Mouse (Mus musculus) hindbrain, embryonic 11.5 days (tissue): ENCODE measurements around the gene Nsf. TPM values are rescaled to one million over a fixed set of nuclear protein-coding genes. Genes with fewer than 3 reads are reported as not detected.

ENCODE experiments used
- ATAC-seq: fragments of 200-750 bp; cut with Nextera tagmentation; 2 replicates; pipeline ENCODE4 v1.8.0; 2017; ENCODE audit warnings: mild to moderate bottlenecking, moderate TSS enrichment, moderate library complexity; ENCODE audit not compliant: low FRiP score
- DNase-seq: peaks from one replicate; pipeline ENCODE4 v3.0.0-alpha.2; 2015; ENCODE audit warnings: low spot score
- H3K27ac ChIP-seq: fragments of 300-500 bp; sonication (generic); 2 replicates; pipeline ENCODE4 v1.5.1; 2014; ENCODE audit warnings: mild to moderate bottlenecking, low read depth, low read length
- H3K27me3 ChIP-seq: fragments of 300-500 bp; sonication (generic); 2 replicates; pipeline ENCODE4 v1.6.1; 2014; ENCODE audit warnings: mild to moderate bottlenecking, low read length, moderate library complexity, mixed read lengths; ENCODE audit not compliant: control insufficient read depth, insufficient read depth
- H3K36me3 ChIP-seq: fragments of 300-500 bp; sonication (generic); 2 replicates; pipeline ENCODE4 v1.6.1; 2014; ENCODE audit warnings: mild to moderate bottlenecking, low read length, moderate library complexity, mixed read lengths; ENCODE audit not compliant: control insufficient read depth, insufficient read depth
- H3K4me1 ChIP-seq: fragments of 300-500 bp; sonication (generic); replicated peaks from 2 replicates; pipeline ENCODE4 v1.6.1; 2014; ENCODE audit warnings: low read length, mixed read lengths; ENCODE audit not compliant: control insufficient read depth, insufficient read depth
- H3K4me2 ChIP-seq: fragments of 300-500 bp; sonication (generic); replicated peaks from 2 replicates; pipeline ENCODE4 v1.6.1; 2014; ENCODE audit warnings: mild to moderate bottlenecking, low read depth, low read length
- H3K4me3 ChIP-seq: fragments of 300-500 bp; sonication (generic); 2 replicates; pipeline ENCODE4 v1.5.1; 2014; ENCODE audit warnings: low read depth, low read length
- H3K9ac ChIP-seq: fragments of 300-500 bp; sonication (generic); 2 replicates; pipeline ENCODE4 v1.6.1; 2014; ENCODE audit warnings: low read depth, low read length
- H3K9me3 ChIP-seq: fragments of 300-500 bp; sonication (generic); 2 replicates; pipeline ENCODE4 v1.6.1; 2016; ENCODE audit warnings: low read length; ENCODE audit not compliant: control insufficient read depth
- WGBS: fragments of 180-500 bp; shearing (Covaris S2); extraction: QIAGEN DNeasy Blood & Tissue Kit; methylation state at CpG from one replicate; pipeline ENCODE4 v1.1.7; 2014; 5-methylcytosine and 5-hydroxymethylcytosine counted together
- polyA plus RNA-seq: library from polyadenylated mRNA; unstranded; fragments of >200 nt; fragmentation: Nextera tagmentation; extraction: Ambion mirVana; gene quantifications from 2 replicates; pipeline ENCODE4 v1.2.1, GENCODE M21; 2014

Nsf gene
- polyA plus RNA-seq, 1 experiment from 2014 or later: 59.7 TPM

- Histone ChIP-seq H3K4me1 (no peaks in the 10 kb centered on the region), H3K27ac (no peak overlapping the region), H3K27me3 (no peaks in the 10 kb centered on the region), H3K4me3 (no peak overlapping the region), H3K9me3 (no peaks in the 10 kb centered on the region), H3K9ac (no peak overlapping the region), H3K36me3 (0 out of 2 replicates have a peak, but pooled peaks cover 2% of the 10 kb centered on the region), H3K4me2 (no peak overlapping the region)
- DNase-seq (no peak), ATAC-seq (no peak)
- 93% methylated on average over 7 of the region's 7 CpGs for WGBS
These were observed 97.2 kb downstream of the Nsf start for GRCm38 (mm10) chr11:103856641-103857040.

DNA sequence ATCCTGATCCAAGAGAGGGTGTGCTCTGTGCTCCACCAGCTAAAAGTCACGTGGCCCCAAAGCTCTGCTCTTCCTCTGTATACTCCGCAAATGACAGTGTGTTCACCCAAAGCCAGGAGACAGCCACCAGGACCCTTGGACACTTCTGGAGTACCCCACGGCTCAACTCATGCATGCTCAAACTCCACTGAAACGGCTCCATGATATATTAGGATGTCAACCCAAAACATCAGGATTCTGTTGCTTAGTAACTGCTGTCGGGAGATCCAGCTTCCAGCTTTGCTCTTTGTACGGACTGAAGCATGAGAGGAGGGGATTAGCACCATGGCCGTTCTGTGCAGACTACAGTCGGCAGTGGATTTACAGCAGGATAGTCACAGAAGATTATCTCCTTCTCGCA lies 99.6 kb downstream of the Nsf start:
- H3K4me3 ChIP-seq: no peak overlapping the region
- H3K27me3 ChIP-seq: no peaks in the 10 kb centered on the region
- H3K36me3 ChIP-seq: peaks cover 4% of the 10 kb centered on the region; the same call in 1 of the 2 replicates
- ATAC-seq (no peak), DNase-seq (peak; percentile 19)
- no peak overlapping the region for H3K9ac ChIP-seq
- no peak overlapping the region for H3K4me2 ChIP-seq
- no peaks in the 10 kb centered on the region for H3K9me3 ChIP-seq
- H3K27ac ChIP-seq: no peak overlapping the region
- H3K4me1 ChIP-seq: no peaks in the 10 kb centered on the region
- 47% methylated on average over 9 of the region's 9 CpGs for WGBS

GRCm38 (mm10) chr11:103853284-103853920 lies 100.5 kb downstream of the Nsf start:
- DNase-seq: no peak
- Histone ChIP-seq H3K36me3 (peaks cover 5% of the 10 kb centered on the region; the same call in 1 of the 2 replicates), H3K4me3 (no peak overlapping the region), H3K9ac (no peak overlapping the region), H3K4me1 (no peaks in the 10 kb centered on the region), H3K9me3 (no peaks in the 10 kb centered on the region), H3K27ac (no peak overlapping the region), H3K4me2 (no peak overlapping the region), H3K27me3 (no peaks in the 10 kb centered on the region)
- WGBS: 42% methylated on average over 10 of the region's 10 CpGs
- no peak for ATAC-seq

- WGBS: 78% methylated on average over 16 of the region's 16 CpGs
- Histone ChIP-seq H3K27me3 (no peaks in the 10 kb centered on the region), H3K4me3 (no peak overlapping the region), H3K36me3 (peaks cover 5% of the 10 kb centered on the region; the same call in 1 of the 2 replicates), H3K4me1 (no peaks in the 10 kb centered on the region), H3K9me3 (no peaks in the 10 kb centered on the region), H3K4me2 (no peak overlapping the region), H3K9ac (no peak overlapping the region), H3K27ac (no peak overlapping the region)
- ATAC-seq (no peak), DNase-seq (no peak)
These were observed 101.1 kb downstream of the Nsf start for GRCm38 (mm10) chr11:103852590-103853283.

- no peak overlapping the region for H3K4me3 ChIP-seq
- H3K4me1 ChIP-seq: no peaks in the 10 kb centered on the region
- no peak overlapping the region for H3K4me2 ChIP-seq
- no peak overlapping the region for H3K27ac ChIP-seq
- H3K9ac ChIP-seq: no peak overlapping the region
- H3K9me3 ChIP-seq: no peaks in the 10 kb centered on the region
- 95% methylated on average over 11 of the region's 11 CpGs for WGBS
- H3K27me3 ChIP-seq: no peaks in the 10 kb centered on the region
- no peak for ATAC-seq
- peaks cover 3% of the 10 kb centered on the region; the same call in 1 of the 2 replicates for H3K36me3 ChIP-seq
- no peak for DNase-seq
These were observed 105.6 kb downstream of the Nsf start for GRCm38 (mm10) chr11:103848287-103848686.

- Histone ChIP-seq H3K27ac (peak overlapping the region; percentile 47), H3K9me3 (no peaks in the 10 kb centered on the region), H3K4me1 (peaks cover 4% of the 10 kb centered on the region; the same call in 1 of the 2 replicates), H3K9ac (no peak overlapping the region), H3K4me3 (no peak overlapping the region), H3K4me2 (peak overlapping the region; percentile 33), H3K36me3 (no peaks in the 10 kb centered on the region), H3K27me3 (no peaks in the 10 kb centered on the region)
- peak; percentile 82 for DNase-seq
- ATAC-seq: peak; percentile 85
- 0% methylated on average over 11 of the region's 11 CpGs for WGBS
These were observed 113.0 kb downstream of the Nsf start for GRCm38 (mm10) chr11:103840834-103841233.

DNA sequence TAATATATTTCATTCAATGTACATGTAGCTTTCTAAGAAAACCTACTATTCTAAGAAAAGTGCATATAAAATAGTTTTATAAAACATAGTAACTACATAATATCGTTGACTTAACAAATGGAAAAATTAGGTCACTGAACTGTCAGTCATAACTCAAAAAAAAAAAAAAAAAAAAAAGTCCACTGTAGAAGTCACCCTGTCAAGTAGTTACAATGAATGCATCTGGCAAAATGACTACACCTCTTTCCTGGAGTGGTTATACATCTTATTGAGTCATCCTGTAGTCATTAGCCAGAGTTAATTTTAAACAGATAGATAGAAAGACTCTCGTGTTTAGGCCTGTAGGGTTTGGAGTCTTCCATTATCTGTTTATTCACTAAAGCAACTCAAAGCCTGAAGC lies 114.9 kb downstream of the Nsf start:
- Histone ChIP-seq H3K4me3 (no peak overlapping the region), H3K9ac (no peak overlapping the region), H3K4me1 (peaks cover 4% of the 10 kb centered on the region; the same call in 1 of the 2 replicates), H3K9me3 (no peaks in the 10 kb centered on the region), H3K27ac (no peak overlapping the region), H3K27me3 (no peaks in the 10 kb centered on the region), H3K36me3 (no peaks in the 10 kb centered on the region), H3K4me2 (no peak overlapping the region)
- 85% methylated on average over 2 of the region's 2 CpGs for WGBS
- DNase-seq (no peak), ATAC-seq (no peak)

DNA sequence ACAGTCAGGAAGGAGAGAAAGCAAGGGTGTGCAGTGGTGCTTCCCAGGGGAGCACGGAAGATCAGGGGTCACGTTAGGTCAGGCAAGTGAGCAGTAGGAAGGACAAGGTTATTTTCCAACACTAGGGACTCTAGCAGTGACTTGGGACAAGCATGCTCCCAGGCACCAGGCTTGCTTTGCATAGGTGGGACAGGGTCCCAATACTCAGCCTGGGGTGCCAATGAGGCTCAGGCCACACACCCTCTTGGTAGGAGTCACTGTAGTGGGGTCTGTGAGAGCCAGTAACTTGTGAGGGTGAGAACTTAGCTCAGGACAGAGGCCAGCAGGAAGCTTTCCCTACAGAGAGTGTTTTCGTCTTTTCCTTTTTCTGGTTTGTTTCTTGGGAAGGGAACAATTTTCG lies 121.5 kb downstream of the Nsf start:
- no peaks in the 10 kb centered on the region for H3K4me1 ChIP-seq
- no peak overlapping the region for H3K27ac ChIP-seq
- no peak for DNase-seq
- H3K4me3 ChIP-seq: no peak overlapping the region
- H3K36me3 ChIP-seq: no peaks in the 10 kb centered on the region
- H3K9me3 ChIP-seq: no peaks in the 10 kb centered on the region
- H3K27me3 ChIP-seq: no peaks in the 10 kb centered on the region
- ATAC-seq: no peak
- H3K9ac ChIP-seq: no peak overlapping the region
- H3K4me2 ChIP-seq: no peak overlapping the region
- WGBS: 82% methylated on average over 4 of the region's 4 CpGs

DNA sequence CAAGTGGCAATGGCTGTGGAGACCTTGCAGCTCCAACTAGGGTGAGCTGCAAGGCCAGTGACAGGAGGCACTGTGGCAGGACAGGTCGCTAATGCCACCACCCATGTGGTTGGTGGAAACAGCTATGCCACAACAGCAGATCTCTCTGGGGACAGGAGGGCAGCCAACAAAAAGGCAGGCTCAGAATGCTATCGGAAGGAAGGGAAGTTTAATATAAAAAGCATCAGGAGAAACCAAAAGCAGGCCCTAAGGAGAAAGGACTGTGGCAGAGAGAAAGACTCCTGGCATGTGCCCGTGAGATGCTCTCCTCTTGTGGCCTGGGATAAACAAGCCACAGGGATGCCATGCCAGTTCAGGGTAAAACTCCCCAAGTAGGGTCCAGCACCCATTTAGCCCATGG lies 122.1 kb downstream of the Nsf start:
- H3K4me2 ChIP-seq: no peak overlapping the region
- no peak overlapping the region for H3K9ac ChIP-seq
- no peaks in the 10 kb centered on the region for H3K36me3 ChIP-seq
- DNase-seq (no peak), ATAC-seq (no peak)
- no peaks in the 10 kb centered on the region for H3K27me3 ChIP-seq
- no peak overlapping the region for H3K27ac ChIP-seq
- no peak overlapping the region for H3K4me3 ChIP-seq
- H3K4me1 ChIP-seq: no peaks in the 10 kb centered on the region
- 75% methylated on average over 3 of the region's 3 CpGs for WGBS
- H3K9me3 ChIP-seq: no peaks in the 10 kb centered on the region
